Mouse (Mus musculus) adipocyte (in vitro differentiated cells): ENCODE results near the gene Dst.

Experiments used
- DNase-seq: peaks from one replicate; pipeline ENCODE4 v3.0.0-alpha.2; 2016; ENCODE audit warnings: low spot score

The Dst gene

DNA sequence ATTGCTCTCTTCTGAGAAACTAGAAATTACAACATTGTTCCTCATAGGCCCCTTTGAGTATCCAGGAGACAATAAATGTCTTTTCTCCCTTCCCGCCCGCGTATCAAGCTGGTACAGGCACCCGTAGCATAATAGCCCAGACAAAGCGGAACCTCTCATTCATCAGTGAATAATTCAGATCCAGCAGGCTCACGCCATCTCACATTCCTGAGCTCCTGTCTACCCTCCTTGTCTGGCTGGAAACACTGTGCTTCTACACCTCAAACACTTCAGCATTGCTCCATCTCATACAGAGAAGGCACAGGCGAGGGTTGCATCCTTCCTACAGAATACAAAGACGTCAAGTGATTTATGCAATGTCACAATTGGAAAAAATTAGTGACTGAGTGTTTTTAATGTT, 23.8 kb downstream of the Dst start:
- DNase-seq, result no peak

DNA sequence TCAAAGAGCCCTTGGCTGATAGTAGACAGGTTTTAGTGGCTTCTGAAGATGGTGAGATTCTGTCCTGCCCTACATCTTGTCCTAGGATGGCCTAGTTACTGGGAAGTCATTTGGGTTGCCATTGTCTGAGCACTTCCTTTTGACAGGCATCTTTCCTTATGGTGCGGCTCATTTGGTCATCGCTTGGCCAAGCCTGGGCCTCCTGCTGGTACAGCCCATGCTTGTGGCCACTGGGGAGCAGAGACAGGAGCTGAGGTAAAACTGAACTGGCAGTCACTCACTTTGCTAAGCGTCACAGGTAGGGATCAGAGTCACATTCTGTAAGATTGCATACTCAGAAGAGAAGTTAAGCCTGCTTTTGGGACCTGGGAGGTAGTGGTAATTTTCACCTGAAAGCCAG, 24.2 kb downstream of the Dst start:
- no peak for DNase-seq

DNA sequence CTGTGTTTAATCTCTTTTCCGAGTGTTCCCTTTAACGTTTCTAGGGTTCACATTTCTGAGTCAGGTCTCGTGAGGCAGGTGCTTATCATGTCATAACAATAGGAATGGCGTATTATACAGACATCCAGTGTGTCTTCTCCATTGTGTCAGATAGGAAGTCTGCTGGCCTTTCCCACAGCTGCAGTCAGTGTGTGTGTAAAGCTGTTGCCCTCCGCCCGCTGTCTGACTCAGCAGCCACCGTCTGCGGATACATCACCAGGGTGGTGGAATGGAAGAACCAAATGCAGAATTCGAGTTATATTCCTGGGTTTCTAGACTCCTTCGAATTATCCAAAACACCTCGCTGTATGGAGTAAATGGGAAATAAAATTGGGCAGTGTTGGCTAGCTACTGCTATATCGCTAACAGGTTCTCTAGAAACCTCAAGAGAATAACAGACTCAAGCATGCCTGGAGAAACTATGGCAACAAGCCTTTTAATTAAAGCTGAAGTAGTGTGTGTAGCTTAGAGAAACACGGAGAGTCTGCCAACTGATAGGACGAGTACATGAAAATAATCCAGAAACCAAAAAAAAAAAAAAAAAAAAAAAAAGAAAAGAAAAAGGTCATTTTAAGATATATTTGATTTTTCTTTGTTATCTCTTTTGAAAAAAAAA, 24.9 kb downstream of the Dst start:
- DNase-seq, result no peak

DNA sequence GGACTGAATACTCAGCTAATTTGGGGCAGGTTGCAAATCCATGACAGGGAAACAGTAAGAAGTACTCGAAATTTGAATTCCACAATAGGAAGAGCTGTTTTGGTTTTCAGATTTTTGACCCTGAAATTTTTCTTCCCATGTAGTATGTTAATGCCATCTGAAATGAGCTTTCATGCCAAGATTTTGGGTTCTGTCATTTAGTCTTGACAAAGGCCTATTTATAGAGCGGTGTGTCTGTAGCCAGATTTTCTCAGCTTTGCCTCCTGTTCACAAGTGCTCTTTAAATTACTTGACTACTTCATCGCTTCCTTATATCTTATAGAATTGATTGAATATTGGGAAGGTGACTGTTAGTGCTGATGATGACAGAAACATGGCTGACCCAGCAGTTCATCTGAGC, 27.9 kb downstream of the Dst start:
- no peak for DNase-seq

DNA sequence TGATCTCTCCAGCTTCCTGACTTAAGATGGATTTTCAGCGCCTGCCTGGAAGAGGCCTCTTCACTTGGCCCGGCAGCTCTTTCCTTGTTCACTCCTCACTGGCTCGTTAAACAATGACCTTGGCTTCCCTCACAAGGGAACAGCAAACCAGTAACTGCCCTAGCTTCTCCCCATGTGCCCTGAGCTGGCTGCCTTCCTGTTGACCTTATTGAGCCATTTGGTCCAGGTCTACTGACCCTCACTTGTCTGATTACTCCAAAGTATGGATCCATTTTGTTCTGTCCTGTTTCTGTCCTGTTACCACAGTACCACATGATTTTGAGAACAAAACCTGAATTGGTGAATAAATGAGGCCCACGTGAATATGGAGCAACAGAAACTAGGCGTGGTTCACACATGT, 31.8 kb downstream of the Dst start:
- DNase-seq, result no peak

DNA sequence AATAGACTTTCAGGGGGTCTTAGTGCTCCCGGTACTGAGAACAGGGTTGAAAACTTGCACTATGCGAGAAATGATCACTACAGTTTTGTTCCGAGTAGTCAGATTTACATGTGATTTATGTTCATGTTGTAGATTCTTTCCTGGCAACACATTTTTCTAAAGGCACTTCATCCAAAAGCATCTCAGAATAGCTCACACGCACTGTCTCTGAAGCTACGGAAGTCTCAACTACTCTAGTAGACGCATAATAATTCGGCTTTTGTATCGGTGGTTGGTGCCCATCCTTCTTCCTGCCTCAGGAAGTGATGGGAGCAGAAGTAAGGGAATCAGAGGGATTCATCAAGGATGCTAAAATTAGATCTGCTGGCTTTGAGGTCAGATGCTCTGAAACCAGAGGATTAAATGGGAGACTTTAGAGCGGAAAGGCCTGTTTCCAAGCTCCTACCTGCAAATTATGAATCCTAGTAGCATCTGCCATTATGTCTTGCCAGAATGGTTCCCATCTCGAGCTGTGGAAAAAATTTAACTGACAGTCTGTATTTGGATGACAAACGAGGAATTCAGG, 32.4 kb downstream of the Dst start:
- DNase-seq, result no peak

DNA sequence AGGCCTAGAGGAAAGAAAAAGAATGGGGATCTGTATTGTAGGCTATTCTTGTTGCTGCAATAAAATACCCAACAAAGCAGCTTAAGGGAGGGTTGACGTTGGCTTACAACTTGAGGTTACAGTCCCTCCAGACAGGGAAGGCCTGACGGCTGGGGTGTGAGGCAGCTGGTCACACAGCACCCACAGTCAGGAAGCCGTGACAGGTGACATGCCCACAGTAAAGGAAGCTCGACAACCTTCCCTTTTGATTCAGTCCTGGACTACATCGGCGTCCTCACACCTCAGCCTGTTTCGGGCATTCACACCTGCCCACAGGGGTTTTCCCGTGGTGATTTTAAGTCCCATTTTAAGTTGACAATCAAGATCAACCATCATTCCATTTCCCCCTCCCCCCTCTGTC, 34.6 kb downstream of the Dst start:
- DNase-seq, result no peak

DNA sequence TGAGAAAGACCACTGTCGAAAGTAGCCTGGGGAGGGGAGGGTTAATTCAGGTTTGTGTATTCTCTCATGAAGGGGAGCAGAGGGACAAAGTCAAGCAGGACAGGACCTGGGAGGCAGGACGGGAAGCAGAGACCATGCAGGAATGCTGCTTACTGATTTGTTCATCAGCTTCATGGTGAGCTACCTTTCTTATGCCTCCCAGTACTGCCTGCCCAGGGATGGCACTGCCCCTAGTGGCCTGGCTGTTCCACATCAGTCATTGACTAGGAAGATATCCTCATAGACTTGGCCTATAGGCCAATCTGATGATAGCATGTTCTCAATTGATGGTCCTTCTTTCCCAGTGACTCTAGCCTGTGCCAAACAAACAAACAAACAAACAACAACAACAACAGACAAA, 35.9 kb downstream of the Dst start:
- DNase-seq, result no peak

DNA sequence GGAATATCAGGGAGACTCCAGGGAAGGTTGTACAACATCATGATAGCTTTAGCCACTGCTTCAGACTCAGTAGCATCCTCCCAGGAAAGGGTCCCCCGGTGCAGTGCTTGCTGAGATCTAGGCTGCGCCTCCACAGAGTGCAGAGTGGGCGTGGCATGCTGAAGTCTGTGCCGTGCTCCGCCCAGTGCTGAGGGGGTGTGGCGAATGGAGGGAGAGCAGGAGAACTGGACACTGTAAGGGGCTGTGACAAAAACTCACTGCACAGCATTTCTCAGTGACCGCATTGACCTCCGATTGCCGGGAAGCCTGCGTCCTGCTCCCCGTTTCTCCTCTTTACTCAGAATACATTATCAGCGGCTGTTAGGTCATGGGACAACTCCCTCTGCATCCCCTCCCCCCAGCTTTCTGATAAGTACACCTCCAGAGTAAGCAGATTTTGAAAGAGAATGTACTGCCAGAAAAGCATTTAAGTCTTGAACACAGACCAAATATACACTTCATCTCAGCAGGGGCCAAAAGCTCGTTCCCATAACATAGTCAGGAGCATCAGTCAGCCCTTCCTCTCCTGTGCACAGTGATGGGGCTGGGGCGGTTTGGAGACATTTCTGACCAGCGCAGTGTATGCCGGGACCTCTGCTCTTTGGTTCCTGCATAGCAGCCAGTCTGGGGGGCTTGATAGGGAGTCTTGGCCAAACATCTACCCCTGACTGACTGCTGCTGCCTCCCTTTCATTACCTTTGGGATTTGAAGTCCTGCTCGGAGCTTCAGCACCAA, 37.1 kb downstream of the Dst start:
- DNase-seq, result no peak

DNA sequence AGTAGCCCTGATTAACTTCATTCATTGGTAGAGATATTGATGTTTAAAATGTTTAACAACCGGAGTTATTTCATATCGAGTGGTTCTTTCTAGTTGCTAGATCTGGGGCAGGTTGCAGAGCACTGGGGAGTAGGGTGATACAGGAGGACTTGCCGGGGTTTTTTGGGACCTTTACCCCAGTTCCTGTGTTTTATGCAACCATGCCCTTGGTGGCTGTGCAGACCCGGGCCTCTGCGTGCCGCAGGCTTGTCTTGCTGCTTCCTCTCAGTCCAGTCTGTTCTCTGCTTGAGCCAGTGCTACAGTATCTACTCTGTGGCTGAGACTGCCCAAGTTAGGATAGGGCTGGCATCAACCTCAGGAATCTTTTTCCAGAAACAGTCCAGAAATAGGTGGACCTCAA, 37.7 kb downstream of the Dst start:
- no peak for DNase-seq

DNA sequence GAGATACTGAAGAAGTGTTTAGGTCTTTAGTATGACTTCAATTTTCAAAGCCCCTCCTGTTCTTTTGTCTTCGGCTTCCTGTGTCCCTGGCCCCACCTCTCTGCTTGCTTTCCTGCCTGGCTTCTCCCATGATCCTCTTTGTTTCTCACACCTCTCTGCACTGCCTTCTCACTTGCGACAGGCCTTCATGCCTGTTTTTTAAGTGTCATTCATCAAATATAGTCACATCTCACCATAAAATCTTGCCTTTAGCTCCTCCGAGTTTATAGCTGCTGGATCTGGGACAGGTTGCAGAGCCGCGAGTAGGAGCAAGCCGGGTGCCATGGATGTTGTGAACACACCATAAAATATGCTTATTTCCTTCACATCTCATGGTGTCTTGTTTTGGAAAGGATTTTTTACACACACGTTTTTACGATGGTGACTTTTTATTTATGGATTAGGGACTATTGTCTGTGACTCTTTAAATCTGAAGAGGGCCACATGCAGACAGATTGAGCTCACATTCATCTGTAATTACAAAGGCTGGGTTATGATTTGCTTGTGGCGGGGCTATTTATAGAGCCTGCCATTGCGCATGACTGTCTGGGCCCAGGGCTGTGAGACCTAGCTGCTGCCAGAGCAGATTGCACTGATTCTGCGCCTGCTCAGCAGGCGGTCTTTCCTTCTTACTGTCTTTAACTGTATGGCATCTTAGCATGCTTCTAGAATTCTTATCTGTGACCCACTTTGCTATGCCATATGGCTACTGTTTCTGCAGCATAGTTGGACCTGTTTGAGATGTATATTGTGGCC, 38.8 kb downstream of the Dst start:
- DNase-seq, result no peak

DNA sequence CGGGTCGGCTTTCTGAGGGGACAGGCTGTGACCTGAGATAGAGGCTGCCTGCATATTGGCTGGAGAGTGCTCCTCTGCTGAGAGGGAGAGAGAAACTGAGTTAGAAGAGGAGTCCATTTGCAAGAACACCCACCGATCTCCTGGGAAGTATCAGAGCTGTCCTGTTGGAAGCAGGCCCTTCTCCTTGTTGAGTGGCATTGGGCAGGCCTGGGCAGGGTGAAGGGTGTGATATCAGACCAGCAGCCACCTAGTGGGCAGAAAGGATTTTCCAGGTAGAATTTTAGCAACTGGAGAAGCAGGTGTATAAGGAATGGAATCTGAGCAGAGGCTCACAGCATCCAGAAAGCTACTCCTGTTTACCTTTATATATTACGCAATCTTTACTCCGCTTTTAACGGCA, 39.8 kb downstream of the Dst start:
- DNase-seq, result no peak

DNA sequence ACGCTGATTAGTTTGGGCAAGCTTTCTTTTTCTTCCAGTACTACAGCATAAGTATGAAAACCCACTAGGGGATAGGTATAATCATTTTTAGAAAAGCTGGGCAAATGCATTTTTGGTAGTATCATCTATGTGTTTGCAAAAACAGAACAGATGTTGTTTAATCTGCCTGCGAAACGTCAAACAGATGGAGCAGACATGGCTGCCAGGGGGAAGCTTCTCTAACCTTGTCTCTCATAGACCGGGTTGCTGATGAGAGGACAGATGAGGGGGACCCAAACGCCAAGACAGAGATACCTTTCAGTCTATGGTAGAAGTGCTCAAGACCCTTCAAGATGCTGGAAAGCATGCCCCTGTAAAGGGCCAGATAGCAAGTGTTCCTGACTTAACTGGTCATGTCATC, 40.5 kb downstream of the Dst start:
- DNase-seq, result no peak

DNA sequence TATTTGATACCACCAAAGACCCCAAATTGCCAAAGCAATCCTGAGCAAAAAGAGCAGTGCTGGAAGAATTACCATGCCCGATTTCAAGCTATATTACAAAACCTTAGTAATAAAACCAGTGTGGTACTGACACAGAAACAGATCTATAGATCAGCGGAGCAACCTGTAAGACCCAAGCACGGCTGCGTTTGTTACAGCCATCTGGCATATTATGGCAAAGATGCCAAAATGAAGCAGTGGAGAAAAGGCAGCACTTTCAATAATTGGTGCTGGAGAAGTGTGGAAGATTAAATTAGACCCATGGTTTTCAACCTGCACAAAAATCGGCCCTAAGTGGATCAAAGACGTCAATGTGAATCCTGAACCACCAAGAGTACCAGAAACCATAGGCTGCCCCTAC, 47.6 kb downstream of the Dst start:
- DNase-seq, result no peak

DNA sequence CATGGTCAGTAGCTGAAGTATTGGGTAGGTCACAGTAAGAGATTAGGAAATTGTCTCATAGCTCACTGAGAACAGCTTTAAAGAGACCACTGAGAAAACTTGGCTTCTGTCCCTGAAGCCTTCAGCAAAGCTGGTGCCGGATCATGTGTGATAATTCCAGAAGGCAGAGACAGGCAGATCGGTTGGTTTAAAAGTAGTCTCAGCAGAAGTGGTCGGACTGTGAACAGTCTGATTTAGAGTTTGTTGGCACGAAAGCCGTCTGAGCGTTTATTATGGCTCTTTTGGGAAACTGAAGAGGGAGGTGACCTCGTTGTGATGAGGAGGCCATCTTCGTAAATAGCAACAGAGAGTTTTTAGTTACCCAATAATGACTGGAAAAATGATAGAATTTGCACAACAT, 52.4 kb downstream of the Dst start:
- DNase-seq, result no peak

DNA sequence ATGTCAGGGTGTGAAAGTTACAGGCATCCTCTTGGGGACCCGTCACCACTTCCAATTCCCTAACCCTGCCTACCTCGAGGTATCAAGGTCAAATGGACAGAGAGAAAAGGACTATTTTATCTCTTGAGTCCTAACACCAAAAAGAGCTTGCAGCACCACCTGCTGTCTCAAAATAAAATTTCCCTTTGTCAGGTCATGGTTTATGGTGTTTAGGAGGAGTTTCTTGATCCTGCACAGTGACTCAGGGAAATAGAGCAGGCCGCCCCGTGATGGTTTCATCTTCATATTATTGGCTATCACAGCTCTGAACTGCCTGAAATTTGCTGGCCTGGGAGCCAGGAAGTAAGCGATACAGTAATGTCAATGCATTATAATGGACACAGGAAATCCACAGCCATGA, 56.6 kb downstream of the Dst start:
- DNase-seq, result peak; percentile 71

DNA sequence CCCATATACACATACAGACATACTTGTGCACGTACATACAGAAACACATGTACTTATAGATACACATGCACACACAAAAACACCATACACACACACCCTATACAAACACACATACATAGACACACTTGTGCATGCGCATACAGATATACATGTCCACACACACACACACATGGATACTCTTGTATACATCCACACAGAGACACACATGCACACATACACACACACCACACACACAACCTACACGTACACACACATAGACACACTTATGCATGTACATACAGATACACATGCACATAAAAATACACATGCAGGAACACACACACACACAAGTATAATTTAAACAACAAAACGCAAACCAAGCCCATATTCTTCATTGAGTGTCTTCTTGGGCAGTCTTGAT, 57.8 kb downstream of the Dst start:
- DNase-seq, result no peak

DNA sequence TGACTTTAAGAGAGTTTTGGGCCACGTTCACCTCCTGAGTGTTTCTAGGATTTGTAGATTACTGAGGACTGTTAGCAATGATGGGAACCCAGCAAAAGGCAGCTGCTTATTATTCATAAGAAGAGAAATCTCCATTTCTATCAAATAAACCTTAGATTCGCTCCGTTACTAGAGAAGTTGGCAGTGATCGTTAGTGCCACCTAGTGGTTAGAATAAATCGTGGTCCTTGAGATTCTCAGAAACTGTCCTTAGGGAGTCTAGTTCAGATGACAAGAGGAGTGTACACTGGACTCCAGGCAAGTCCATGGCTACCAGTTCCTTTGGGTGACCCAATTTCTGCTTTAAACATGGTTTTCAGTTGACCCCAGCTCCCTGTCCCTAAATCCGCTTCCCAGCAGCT, 58.3 kb downstream of the Dst start:
- DNase-seq, result peak; percentile 74

DNA sequence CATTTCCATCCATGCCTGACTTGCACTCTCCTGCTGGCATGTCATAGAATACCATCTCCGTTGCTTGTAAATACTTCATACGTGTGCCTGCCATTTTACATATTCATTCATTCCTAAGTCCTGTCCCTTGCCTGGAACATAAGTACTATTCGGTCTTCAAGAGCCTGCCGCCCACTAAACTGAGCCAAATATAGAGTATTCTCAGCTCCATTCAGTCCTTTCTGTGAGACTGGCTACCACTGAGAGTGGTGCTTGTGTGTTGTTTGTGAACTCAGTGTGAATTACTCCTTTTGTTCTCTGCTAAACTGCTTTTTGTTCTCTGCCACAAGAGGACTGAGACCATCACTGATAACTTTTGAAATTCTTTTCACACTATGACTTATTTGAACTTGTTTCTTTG, 59.2 kb downstream of the Dst start:
- DNase-seq, result no peak

DNA sequence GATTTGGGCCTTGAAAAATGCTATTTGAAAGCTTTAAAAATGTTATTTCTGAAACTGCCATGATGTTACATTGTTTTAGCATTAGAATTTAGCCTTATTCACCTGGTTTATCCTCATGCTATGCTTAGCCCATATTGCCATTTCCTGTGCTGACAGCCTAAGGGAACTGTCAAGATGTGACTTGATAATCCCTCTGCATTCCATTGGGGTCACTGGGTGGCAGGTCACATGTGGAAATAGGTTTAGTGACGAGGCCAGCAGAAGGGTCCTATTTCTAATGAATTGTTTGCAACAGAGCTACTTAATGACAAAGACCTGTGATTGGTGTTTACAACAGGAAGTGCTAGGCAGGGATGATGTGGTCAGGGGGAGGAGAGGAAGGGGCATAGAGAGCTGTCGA, 61.9 kb downstream of the Dst start:
- DNase-seq, result no peak

DNA sequence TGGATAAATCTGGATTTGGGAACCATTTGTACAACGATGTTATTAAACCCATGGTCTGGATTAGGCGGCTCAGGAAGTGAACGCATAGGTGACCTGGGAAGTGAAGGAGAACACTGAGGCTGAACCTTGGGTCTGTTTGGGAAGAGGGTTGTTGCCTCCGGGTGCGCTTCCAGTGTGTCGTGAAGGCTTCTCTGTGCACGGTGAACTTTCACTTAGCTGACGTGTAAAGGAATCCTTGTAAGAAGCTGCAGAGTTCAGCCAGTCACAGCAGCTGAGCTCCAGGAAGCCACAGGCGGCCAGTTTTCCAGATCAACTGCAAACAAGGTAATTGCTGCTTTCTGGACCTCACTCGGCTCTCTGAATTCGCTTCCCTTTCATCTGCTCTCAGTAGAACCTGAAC, 66.4 kb downstream of the Dst start:
- DNase-seq, result peak; percentile 33

DNA sequence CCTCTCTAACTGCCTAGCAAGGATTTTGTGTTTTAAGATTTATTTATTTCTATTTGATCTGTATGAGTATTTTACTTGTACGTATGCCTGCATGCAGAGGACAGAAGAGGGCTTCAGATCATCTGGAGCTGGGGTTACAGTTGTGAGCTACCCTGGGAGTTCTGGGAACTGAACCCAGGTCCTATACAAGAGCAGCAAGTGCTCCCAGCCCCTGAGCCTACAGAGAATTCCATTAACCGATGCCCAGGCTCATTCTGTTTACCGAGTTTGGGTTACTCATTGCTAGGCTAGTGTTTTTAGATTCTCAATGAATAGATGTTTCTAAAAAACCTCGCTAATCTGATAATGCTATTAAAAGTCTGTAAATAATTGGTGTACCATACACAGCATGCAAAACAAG, 67.3 kb downstream of the Dst start:
- DNase-seq, result no peak

DNA sequence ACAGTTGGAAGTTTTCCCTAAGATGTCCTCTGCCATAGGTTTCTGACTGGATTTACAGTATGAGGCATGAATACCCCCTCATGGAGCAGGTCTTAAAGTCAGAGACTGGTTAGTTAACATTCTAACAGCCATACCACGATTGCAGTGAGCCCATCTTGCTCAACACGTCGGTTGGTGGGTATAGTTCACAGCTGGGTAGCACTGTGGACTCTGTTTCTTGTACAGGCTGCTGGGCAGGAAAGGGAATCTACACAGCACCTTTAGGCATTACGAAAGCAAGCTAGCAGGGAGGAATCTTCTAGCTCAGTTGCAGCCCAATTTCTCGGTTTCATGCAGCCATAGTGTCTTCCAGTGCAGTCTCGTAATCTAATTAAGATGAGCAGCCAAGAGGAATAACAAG, 69.8 kb downstream of the Dst start:
- DNase-seq, result no peak
